Mouse (Mus musculus) liver, adult 2 months (tissue): ENCODE data around the gene Acadsb.

Source experiments
- CTCF ChIP-seq: fragments of 200-500 bp; IDR thresholded peaks from 2 replicates; pipeline ENCODE4 v1.5.1; 2011; ENCODE audit warnings: low read depth, low read length, control low read depth
- POLR2A ChIP-seq: fragments of 200-500 bp; IDR thresholded peaks from 2 replicates; pipeline ENCODE4 v1.6.1; 2011; ENCODE audit warnings: low read length, control low read depth; ENCODE audit not compliant: insufficient read depth; ENCODE audit errors: extremely low read depth

DNA sequence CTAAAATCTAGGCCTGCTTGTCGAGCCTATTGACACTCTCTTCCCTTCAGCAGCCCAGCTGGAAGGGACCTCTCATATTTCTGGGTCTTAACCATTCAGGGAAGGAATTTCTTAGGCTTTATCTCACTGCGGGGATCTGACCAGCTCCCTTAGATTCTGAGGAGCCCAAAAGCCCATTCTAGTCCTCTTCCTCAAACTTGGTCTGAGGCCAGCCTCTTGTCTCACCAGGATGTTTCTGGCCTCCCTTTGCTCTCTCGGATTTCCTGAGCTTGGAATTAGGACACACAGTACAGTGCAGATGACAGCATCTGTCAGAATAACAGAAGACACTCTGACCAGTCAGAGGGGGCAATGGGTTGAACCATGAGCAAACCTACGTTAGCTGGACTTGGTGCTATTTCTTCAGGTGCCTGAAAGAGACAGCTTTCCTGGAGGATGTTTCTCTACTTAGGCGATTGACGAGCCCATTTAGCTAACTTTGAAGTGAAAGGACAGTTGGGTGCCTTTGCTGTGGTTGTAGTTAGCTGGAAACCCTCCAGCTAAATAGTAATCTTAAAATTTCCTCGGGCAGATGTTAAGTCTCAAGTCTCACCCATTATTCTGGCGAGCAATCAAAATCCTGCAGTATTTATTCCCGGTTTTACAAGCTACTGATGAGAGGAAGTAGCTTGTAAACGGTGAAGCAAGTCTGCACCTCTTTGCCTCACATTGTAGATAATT is 980 bp downstream of the Acadsb start:
- TF ChIP-seq POLR2A (no peak), CTCF (no peak)
